Mouse (Mus musculus): ENCODE measurements at regions not wholly inside any gene's neighbourhood (a gene's known extent, or its start where the extent isn't known, plus 50 kb on each side); places are given as distances from the start of the nearest gene placed in this dataset.
A peak's percentile ranks its signal among the peaks of the same experiment; 100 is the strongest.

DNA sequence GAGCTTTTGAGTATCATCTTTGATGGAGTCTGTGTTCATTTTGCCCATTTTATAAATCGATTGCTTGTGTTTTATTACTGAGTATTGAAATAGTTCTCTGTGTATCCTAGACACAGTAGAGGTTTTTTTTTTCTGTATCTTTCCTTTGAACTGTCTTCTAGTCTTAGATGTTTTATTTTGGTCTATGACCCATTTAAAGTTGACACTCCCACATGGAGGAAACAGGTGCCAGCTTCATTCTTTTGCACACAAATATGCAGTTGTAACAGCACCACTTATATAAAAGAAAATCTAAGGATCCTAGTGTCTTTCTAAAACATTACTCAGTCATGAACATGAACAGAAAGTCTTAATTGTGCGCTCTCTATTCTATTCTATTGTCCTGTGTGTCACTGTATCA, 230.2 kb upstream of the Nsun2 start:
- DNase-seq, result no peak

DNA sequence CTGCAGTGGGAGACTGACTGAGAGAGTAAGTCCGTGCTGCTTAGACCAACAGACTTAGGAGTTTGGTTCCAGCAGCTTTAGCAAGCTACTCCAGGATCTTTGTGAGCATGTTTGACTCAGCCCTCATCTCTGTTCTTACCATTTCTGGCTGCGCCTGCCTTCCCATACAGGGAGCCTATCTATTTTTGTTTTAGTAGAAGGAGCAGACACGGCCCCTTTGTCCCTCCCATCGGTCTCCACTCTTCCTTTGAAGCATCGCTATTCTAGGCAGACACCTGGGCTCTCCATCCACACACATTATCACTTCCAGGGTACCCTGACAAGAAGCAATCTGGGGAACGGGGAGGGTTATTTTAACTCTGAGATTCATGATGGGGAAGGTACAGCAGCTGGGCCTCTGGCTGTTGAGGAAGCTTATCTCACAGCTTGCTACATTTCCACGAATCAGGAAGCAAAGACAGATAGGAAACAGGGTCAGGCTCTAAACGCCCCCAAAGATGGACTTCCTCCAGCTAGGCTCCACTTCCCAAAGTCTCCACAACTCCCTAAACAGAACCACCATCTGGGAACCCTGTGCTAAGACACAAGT, 203.0 kb upstream of the Nsun2 start:
- DNase-seq, result no peak

DNA sequence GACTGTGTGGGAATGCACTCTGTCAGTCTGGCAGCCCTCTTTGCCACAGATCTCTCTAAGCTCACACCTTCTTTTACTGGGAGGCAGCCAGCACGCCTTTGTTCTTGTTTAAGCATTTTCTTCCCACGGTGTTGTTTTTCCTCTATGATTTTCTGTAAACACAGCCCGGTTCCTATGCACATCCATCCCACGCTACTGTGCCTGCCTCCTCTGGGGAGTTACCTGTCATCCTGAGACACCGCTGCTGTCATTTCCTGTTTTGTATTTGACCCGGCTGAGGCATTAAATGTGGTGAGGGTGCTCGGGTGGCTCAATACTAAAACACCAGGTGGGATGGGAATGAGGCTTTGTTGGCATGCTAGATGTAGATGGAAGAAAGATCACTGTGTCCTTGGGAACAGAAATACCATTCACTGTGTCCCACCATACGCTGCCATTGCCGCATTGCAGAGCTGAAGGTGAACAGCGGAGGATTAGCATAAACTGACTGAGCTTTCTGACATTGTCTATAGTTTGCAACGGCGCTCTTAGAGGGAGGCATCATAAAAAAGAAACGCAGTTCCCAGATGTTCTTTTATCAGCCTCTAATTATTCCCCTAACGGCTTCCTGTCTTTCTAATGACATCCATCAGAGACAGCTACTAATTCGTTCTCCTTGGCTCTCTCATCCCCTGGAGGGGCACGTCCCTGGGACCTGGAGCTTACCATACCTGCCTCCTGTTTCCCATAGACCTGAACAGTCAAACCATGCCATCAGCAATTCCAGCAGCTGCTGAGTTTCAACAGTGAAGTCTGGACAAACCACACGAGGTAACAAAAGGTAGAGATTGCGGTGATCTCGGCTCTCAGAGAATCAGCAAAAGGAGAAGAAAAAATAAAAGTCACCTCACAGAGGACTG, 201.8 kb upstream of the Nsun2 start:
- no peak for DNase-seq

GRCm38 (mm10) chr13:69343806-69344205, 189.7 kb upstream of the Nsun2 start:
- no peak for DNase-seq

GRCm38 (mm10) chr13:69357435-69357834, 176.1 kb upstream of the Nsun2 start:
- DNase-seq, result peak; percentile 18

- DNase-seq, result no peak
Measured at GRCm38 (mm10) chr13:69365880-69366490, 167.6 kb upstream of the Nsun2 start.

DNA sequence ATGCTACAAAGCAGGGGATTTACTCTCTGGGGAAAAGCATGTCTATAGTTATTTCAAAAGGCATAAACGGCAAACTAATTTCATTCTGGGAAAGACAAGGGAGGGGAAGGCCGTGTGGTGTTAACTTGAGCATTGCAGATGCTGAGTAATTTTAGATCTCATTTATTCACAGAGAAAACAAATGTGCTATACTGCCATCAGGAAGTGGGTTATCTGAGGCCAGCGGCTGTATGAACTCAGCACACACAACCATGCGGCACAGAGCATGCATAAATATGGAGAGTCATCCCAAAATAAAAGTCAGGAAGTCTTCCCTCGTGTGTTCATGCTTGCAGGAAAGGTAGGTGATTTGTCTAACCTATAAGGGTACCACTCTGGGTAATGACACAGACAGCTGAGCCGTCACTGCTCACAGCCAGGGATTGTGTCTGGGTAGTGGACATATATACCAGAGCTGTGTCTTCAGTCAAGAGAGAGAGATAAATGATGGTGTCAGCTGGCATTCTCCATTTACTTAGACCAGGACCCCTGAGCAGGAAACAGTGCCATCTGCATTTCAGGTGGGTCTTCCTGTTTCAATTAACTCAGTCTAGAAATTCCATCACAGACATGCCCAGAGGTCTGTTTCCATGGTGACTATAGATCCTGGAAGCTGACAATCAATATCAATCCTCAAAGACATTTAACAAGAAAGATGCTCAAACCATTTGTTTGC, 160.3 kb upstream of the Nsun2 start:
- no peak for DNase-seq

GRCm38 (mm10) chr13:69373816-69374142, 159.8 kb upstream of the Nsun2 start:
- no peak for DNase-seq

DNA sequence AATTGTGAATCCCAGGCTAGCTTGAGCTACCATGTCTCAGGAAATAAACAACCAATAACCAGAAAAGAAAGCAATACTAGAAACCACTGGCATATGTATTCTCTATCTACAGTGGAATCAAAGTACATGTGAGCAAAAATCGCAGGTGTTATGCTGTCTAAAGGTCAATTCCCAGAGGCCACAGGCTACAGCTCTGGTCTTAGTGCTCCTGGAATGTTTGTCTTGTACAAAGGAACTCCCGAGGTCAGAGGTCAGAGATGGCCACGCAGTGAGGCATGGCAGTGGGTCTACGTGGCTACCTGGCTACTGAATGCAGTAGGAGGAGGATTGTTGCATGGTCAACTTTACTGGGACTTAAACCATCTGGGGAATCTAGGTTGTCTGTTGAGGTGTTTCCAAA, 153.1 kb upstream of the Nsun2 start:
- DNase-seq, result no peak

DNA sequence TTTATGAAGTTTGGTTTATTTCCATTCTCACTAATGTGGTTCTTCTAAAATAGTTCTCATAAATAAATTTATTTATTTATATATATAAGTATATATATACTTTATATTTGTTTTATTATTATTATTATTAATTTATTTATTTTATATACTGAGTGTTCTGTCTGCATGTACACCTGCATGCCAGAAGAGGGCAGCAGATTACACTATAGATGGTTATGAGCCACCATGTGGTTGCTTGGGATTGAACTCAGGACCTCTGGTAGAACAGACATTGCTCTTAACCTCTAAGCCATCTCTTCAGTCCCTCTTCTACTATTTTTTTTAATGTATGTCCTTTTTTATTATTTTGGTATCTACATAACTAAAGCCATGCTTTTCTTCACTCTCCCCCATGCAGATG, 148.8 kb upstream of the Nsun2 start:
- no peak for DNase-seq

- DNase-seq, result no peak
Measured at GRCm38 (mm10) chr13:69392917-69393827, 140.4 kb upstream of the Nsun2 start.

- DNase-seq, result no peak
Measured at GRCm38 (mm10) chr13:69394544-69394943, 139.0 kb upstream of the Nsun2 start.

DNA sequence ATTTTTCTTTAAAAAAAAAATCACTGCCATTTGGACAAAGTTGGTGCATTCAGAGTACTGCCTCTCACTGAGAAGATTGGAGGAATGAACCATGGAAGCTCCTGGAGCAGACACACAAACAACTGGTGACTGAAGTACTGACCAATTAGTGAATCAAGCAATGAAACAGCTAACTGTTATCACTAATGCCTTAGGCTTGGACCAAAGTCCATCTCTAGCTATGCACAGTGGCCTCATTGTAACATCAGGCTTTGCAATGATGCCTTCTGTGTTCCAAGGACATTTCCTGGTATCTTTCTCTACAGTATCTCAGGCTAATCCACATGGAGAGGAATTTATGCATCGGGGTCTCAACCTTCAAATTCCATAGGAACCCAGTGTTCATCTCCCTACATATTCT, 123.2 kb upstream of the Nsun2 start:
- no peak for DNase-seq

DNA sequence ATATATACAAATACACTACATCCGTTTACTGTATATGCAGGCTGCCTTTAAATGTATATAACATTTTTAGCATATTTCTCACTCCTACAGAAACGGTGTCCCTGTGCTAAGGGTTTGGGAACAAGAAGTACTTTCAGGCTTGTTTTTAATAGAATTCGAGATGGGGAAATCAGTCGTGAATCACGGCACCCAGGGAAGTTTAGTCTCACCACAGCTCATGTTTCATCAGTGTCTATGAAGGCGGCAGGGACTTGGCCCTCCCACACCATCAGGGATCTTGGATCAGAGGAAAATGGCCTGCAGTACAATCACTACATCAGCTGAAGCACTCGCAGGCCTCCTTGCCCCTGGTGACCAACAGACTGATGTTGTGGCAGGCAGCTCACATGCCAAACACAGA, 118.7 kb upstream of the Nsun2 start:
- DNase-seq, result no peak

DNA sequence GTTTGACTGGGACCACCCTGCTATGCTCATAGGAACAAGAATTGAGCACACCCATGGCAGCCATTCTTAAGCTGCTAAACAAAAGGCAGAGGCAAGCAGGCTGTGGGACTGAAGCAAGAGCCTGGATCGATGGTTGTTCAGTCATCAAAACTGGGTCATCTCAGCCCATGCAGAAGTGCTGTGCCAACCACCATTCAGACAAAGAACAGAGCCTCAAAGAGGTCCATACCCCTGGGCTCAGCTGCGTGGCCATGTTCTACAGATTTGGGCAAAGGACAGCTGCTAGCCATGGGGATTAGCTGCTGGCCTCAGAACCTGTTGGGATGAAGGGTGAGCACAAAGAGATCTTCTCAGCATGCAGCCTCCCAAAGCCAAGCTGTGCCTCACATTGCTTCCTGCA, 116.8 kb upstream of the Nsun2 start:
- DNase-seq, result no peak

DNA sequence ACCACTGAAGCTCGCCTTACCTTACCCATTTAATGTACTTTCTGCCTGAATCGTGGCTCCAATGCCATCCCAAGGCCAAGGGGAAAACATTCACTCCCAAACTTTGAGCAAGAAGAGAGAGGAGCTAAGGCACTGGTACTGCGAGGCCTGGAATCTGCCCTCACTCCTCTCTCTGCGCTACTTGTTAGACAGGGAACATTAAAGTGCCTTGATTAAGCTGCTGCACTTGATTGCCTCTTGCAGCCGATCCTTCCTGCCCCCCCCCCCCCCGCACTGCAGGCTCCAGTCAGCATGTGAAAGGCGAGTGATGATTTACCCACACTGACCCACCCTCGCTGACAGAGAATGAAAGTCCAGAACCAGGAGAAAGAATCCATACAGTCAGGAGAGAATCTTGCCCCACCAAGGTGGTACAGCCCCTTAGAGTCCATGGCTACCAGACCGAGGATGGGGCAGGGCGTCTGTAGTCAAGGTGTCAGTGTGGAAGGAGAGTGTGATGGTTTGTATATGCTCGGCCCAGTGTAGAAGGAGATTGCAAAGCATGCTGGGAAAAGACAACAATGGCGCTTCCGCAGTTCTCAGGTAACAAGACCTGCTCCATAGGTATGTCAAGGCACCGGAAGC, 115.6 kb upstream of the Nsun2 start:
- DNase-seq, result no peak

GRCm38 (mm10) chr13:69420166-69420565, 113.4 kb upstream of the Nsun2 start:
- no peak for DNase-seq

GRCm38 (mm10) chr13:69421966-69422365, 111.6 kb upstream of the Nsun2 start:
- DNase-seq, result no peak

DNA sequence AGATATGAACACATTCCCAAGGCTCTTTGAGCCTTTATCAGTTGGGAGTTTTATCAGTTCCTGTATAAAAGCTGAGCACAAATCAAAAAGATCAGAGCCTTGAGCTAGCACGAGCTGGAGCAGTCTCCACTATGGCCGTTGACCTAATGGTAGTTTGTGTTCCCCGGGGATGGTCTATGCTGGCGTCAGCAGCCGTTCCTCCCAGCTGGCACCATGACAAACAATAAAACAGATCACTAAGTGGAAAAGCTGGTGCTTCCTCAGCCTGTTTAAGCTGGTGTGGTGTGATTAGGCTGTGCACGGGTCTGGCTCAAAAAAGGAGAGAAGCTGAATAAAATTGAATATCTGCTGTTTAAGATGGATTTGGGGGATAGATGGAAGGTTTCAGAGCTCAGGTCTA, 107.4 kb upstream of the Nsun2 start:
- peak; percentile 54 for DNase-seq

- DNase-seq, result no peak
Measured at GRCm38 (mm10) chr13:69429596-69429995, 104.0 kb upstream of the Nsun2 start.

DNA sequence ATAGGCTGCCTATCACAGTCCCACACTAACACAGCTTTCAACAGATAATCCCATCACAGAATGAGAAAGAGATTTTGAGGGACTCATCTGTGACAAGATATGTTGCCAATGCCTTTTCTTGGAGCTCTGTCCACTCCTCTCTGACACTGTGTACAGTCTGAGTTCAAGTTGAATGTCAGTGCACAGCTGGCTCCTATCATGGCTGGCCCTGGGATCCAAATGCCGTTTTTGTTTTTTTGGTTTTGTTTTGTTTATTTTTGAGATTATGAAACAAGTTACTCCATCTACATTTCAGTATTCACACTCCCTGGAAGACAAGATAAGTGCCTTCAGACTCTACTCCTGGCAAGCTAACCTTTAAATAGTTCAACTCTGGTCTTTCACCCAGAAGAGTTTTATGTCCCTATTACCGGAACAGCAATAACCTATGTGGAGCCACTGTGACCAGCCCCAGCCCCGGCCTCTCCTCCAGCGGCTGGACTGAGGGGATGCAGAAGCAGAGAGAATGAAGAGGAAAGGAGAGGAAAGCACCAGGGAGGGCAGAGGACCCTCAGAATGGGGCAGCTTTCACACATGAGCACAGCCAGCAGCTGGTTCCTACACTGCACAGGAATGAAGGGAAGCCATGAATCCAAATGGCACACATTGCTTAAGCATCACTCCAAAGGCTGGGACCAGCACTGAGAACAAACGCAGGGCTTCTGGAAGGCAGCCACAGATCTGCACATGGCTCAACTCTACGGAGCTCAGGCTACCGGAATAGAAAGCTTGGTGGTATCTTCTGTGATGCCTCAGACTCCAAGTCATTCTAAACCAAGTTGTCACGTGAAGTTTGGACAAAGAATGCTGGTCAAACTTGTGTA, 99.9 kb upstream of the Nsun2 start:
- peak; percentile 74 for DNase-seq
